Comparison of ENCODE assay signal across 9 mouse cellular contexts in genomic region chr2:163858254-163858947, GRCm38 (mm10). TPM values are rescaled to one million over a fixed set of nuclear protein-coding genes. Genes with fewer than 3 reads are reported as not detected.
DNase-seq lines count a peak whose midpoint lies in the region; ATAC-seq and TF ChIP-seq lines count a peak whose summit lies in the region.
"Had no signal": no experiment of that assay in that cellular context is flagged by ENCODE, and none has a peak within 500 bp of the region (broad histone marks: within the 10 kb centered on the region; RNA-seq: fewer than 3 reads in every experiment).

No protein-coding gene starts in this region.

- peak; percentile 75 for TF ChIP-seq CTCF in liver, adult 2 months (IDR thresholded peaks at IDR 0.05; ENCODE audit: low read depth, low read length)
- peak; percentile 84 for TF ChIP-seq CTCF in midbrain, postnatal 0 days (IDR thresholded peaks at IDR 0.05)

- no peaks in the 10 kb centered on the region for H3K79me2 ChIP-seq in liver, adult 2 months (ENCODE audit: control insufficient read depth, insufficient read depth, low read length)

- no peaks in the 10 kb centered on the region for H3K36me3 ChIP-seq in liver, adult 2 months (ENCODE audit: control insufficient read depth, insufficient read depth, low read length)
- no peaks in the 10 kb centered on the region for H3K36me3 ChIP-seq in embryonic facial prominence, embryonic 10.5 days (replicated peaks)
- no peaks in the 10 kb centered on the region for H3K36me3 ChIP-seq in midbrain, postnatal 0 days (ENCODE audit: insufficient read depth, low read length)

- ATAC-seq in midbrain, postnatal 0 days (ENCODE audit: low FRiP score): peak; percentile 34; the same call in 1 of the 2 replicates

- peaks cover 2% of the 10 kb centered on the region; the same call in 1 of the 2 replicates for H3K4me1 ChIP-seq in liver, adult 2 months (ENCODE audit: control insufficient read depth, insufficient read depth, low read length)
- H3K4me1 ChIP-seq in embryonic facial prominence, embryonic 10.5 days: peaks cover 16% of the 10 kb centered on the region
- 0 out of 2 replicates have a peak, but pooled peaks cover 3% of the 10 kb centered on the region for H3K4me1 ChIP-seq in midbrain, postnatal 0 days (ENCODE audit: insufficient read depth, low read length)

- intact Hi-C loops in heart, postnatal 36 days (cut with DNase I): loop anchor here (1.0 to 5.0 kb wide), 3 partner anchors 54 to 110 kb away; no protein-coding TSS in a partner anchor
- intact Hi-C loops in left cerebral cortex, postnatal 25 days (cut with DNase I): loop anchor here (5.0 kb wide), 1 partner anchor 94 kb away; no protein-coding TSS in a partner anchor

- no peak for DNase-seq in liver, adult 2 months (ENCODE audit: extremely low read depth, low read depth, low spot score)
- DNase-seq in liver: no peak
- peak; percentile 73 for DNase-seq in adrenal gland, postnatal 10 days
- DNase-seq in embryonic facial prominence, embryonic 10.5 days (ENCODE audit: low spot score): peak; percentile 76
- peak; percentile 37 to 54 for DNase-seq in heart, postnatal 36 days
- DNase-seq in left cerebral cortex, postnatal 25 days (ENCODE audit: low spot score in 2 of 2): peak; percentile 47 to 55
- DNase-seq in midbrain, postnatal 0 days (ENCODE audit: low spot score): no peak
- peak; percentile 45 to 51 for DNase-seq in thymus, postnatal 36 days

- no peak overlapping the region for H3K9ac ChIP-seq in liver, adult 2 months (ENCODE audit: low read depth, low read length)
- H3K9ac ChIP-seq in midbrain, postnatal 0 days (replicated peaks; ENCODE audit: low read length, poor library complexity, severe bottlenecking): 0 out of 2 replicates have a peak overlapping the region, but pooled peaks have one; percentile 24

- H3K9me3 ChIP-seq in embryonic facial prominence, embryonic 10.5 days: no peaks in the 10 kb centered on the region
- H3K9me3 ChIP-seq in midbrain, postnatal 0 days (ENCODE audit: low read length): no peaks in the 10 kb centered on the region

- peaks cover 13% of the 10 kb centered on the region; the same call in 1 of the 2 replicates for H3K27me3 ChIP-seq in liver, adult 2 months (ENCODE audit: control insufficient read depth, insufficient read depth, low read length)
- H3K27me3 ChIP-seq in embryonic facial prominence, embryonic 10.5 days (replicated peaks; ENCODE audit: low read depth, poor library complexity, severe bottlenecking): peaks cover 83% of the 10 kb centered on the region
- peaks cover 49% of the 10 kb centered on the region for H3K27me3 ChIP-seq in midbrain, postnatal 0 days (ENCODE audit: insufficient read depth, low read length)

- no peak for TF ChIP-seq POLR2A in liver, adult 2 months (IDR thresholded peaks at IDR 0.05; ENCODE audit: extremely low read depth, insufficient read depth, low read length)

- H3K4me2 ChIP-seq in midbrain, postnatal 0 days (ENCODE audit: low read depth, low read length, poor library complexity, severe bottlenecking): peak overlapping the region; percentile 40

- 13% methylated on average over 50 of the region's 50 CpGs for WGBS in liver, adult 2 months
- WGBS in embryonic facial prominence, embryonic 10.5 days: 15% methylated on average over 50 of the region's 50 CpGs
- 18% methylated on average over 49 of the region's 50 CpGs for WGBS in midbrain, postnatal 0 days

- no peak overlapping the region for H3K27ac ChIP-seq in liver, adult 2 months (replicated peaks; ENCODE audit: insufficient read depth, low read depth, low read length)
- H3K27ac ChIP-seq in embryonic facial prominence, embryonic 10.5 days (replicated peaks): no peak overlapping the region
- no peak overlapping the region for H3K27ac ChIP-seq in midbrain, postnatal 0 days (ENCODE audit: low read depth, low read length)

- no peak overlapping the region for H3K4me3 ChIP-seq in liver, adult 2 months (ENCODE audit: insufficient read depth, low read depth, low read length)
- H3K4me3 ChIP-seq in embryonic facial prominence, embryonic 10.5 days: peak overlapping the region; percentile 38
- H3K4me3 ChIP-seq in midbrain, postnatal 0 days (ENCODE audit: low read depth, low read length): peak overlapping the region; percentile 14; the same call in 1 of the 2 replicates

RNA-seq across cellular contexts. Expression of gene Kcnk15, which starts 5.0 kb away (rescaled TPM):
- total RNA-seq in liver, adult 2 months (2014; rRNA removed): not detected in 2 replicates
- polyA plus RNA-seq in liver, adult 2 months (2012; rRNA removed): not detected in 2 replicates
- total RNA-seq in adrenal gland, postnatal 10 days (2021): not detected
- polyA plus RNA-seq in embryonic facial prominence, embryonic 10.5 days (2016; fragmentation: Nextera tagmentation; extraction: Ambion mirVana): not detected in 2 replicates
- total RNA-seq in heart, postnatal 36 days (2021): not detected
- under 1 TPM; 0.23 to 0.25 TPM for total RNA-seq in left cerebral cortex, postnatal 25 days (2021)
- total RNA-seq in midbrain, postnatal 0 days (2014; rRNA removed): 0.11 TPM in 1 of 2 replicates, not detected in the other
- polyA plus RNA-seq in midbrain, postnatal 0 days (2015; fragmentation: Nextera tagmentation; extraction: Ambion mirVana): 0.12 and 0.25 TPM in 2 replicates
- total RNA-seq: adrenal gland, postnatal 4 days had no signal

RNA-seq across cellular contexts. Expression of gene Ccn5, which starts 37.7 kb away (rescaled TPM):
- 0.07 and 0.09 TPM in 2 replicates for total RNA-seq in liver, adult 2 months (2014; rRNA removed)
- 0.21 and 0.23 TPM in 2 replicates for polyA plus RNA-seq in liver, adult 2 months (2012; rRNA removed)
- total RNA-seq in adrenal gland, postnatal 10 days (2021): under 1 TPM in 1 of 2 experiments, not detected in 1; 0.69 TPM
- 0.09 and 0.25 TPM in 2 replicates for polyA plus RNA-seq in embryonic facial prominence, embryonic 10.5 days (2016; fragmentation: Nextera tagmentation; extraction: Ambion mirVana)
- total RNA-seq in heart, postnatal 36 days (2021): 1 to 10 TPM; 1.5 to 2.0 TPM
- not detected for total RNA-seq in left cerebral cortex, postnatal 25 days (2021)
- 0.19 and 0.22 TPM in 2 replicates for total RNA-seq in midbrain, postnatal 0 days (2014; rRNA removed)
- polyA plus RNA-seq in midbrain, postnatal 0 days (2015; fragmentation: Nextera tagmentation; extraction: Ambion mirVana): 0.32 and 0.69 TPM in 2 replicates
- total RNA-seq: adrenal gland, postnatal 4 days had no signal

Comparison
In these comparisons a context has a peak if more than half of its experiments do, and no peak if none do; other contexts are left out.
1. DNase-seq: peak in adrenal gland, postnatal 10 days (single experiment), embryonic facial prominence, embryonic 10.5 days (single experiment), heart, postnatal 36 days (2 of 2), left cerebral cortex, postnatal 25 days (2 of 2) and thymus, postnatal 36 days (2 of 2); none in liver, adult 2 months (single experiment), liver (single experiment) and midbrain, postnatal 0 days (single experiment).